Mouse (Mus musculus) 3T3-L1 (cell line): Measurements from ENCODE around the gene Prim2.
A peak's percentile ranks its signal among the peaks of the same experiment; 100 is the strongest.

Source experiments
- DNase-seq: peaks from one replicate; pipeline ENCODE4 v3.0.0-alpha.2; 2015; ENCODE audit warnings: low read depth, low spot score

Prim2 gene

DNA sequence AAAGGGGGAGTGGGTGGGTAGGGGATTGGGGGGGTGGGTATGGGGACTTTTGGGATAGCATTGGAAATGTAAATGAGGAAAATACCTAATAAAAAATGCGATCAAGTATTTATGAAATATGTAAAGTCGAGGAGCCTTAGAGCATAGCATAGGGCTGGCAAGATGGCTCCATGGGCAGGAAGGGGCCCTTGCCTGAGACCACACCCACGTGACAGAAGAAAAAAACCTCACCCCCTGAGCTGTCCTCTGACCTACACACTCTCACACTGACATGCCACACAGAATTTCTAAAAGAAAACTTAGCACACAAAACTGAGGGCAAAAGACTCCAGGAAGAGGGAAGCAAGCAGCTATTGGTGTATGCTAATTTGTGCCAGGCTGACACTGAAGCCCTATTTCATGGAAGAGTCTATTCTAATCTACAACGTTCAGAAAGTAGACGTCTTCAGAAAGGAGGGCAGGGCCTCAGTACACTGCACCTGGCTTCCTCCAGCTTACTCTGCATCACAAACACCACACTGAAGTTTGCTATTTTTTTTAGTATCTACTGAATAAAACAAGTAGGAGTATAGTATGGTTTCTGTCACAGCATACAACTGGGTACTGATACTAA, 65.4 kb downstream of the Prim2 start:
- DNase-seq: no peak

DNA sequence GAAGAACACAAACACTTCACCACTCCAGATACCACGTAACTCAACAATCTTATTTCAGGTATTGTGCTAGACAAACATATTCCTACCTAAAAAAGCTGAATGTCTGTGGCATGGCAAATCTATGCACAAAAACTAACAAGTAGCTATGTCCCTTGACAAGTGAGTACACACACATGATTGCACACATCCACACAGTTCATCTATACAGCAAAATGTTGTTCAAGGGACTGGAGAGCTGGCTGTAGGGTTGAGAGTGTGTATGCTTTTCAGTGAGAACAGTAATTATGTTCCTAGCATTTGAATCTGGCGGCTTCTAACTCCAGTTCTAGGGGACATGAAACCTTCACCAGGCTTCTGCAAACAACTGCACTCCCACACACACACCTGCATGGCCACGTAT, 69.9 kb downstream of the Prim2 start:
- no peak for DNase-seq

DNA sequence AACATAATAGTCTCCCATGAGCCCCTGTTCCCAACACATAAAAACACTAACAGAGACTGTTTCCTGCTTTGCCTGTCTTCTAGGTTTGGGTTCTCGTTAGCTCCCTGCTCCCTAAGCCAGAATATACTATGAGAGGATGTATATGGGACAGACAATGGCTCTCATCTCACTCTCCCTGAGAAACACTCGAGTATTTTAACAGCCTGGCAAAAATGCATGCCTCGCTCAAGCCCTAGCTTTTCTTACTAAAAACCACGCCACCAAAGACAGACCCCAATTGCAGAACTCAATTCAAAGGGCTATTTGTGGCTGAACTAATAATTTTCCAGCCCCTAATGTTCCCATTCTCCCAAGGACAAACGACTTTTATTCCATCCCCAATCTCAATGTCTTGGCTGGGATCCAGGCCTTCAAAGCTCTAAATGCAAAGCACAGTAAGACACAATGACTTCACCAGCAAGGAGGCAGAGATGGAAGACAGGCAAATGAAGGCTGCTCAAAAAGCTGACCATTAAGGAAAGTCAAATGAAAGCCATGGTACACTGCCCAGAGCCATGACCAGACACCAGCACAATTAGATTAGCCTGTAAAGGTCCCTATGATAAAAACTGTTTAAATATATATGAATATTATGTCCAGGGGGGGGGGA, 70.5 kb downstream of the Prim2 start:
- DNase-seq: no peak

DNA sequence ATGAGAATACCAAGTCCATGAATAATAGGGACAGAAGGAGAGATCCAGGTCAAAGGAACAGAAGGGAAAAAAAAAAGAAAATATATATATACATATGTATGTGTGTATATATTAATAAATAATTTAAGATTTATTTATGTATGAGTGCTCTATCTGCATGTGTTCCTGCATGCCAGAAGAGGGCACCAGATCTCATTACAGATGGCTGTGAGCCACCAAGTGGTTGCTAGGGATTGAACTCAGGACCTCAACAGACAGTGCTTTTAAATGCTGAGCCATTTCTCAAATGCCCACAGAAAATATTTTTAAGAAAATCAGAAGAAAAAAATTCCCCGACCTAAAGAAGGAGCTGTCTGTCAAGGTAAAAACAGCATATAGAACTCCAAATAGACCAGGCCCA, 72.6 kb downstream of the Prim2 start:
- peak; percentile 18 for DNase-seq

DNA sequence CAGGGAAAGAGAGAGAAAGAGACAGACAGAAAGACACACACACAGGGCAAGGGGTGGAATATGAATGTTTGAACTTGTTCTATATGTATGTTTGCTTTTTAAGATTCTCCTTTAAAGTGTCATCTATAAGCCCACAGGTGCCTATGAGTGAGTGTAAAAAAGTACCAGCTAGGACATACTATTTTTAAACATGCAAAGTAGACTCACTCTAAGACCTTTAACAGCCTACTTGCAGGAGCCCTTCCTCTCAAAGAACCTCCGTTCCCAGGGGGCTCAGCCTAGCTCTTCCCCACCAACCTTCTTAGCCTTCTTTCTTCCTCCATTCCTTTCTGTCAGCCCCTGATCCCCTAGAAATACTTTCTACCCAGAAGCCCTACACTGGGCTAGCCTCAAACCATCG, 73.7 kb downstream of the Prim2 start:
- no peak for DNase-seq

DNA sequence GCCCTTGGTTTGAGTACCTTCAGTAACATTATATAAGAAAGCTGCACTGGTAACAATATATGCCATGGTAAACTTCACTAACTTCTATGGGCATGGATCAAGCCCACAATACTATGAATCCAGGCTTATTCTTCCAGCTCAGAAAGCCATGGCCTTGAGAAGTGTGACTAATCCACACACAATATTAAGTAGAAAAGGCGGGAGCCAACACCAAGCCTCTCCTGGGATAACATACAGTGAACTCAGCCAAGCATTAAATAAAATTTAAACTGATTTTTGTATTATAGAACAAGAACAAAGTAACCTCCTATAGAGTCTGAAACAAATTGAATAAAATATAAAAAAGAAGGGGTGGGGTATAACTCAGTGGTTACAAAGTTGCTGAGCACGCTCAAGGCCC, 74.6 kb downstream of the Prim2 start:
- DNase-seq: no peak

DNA sequence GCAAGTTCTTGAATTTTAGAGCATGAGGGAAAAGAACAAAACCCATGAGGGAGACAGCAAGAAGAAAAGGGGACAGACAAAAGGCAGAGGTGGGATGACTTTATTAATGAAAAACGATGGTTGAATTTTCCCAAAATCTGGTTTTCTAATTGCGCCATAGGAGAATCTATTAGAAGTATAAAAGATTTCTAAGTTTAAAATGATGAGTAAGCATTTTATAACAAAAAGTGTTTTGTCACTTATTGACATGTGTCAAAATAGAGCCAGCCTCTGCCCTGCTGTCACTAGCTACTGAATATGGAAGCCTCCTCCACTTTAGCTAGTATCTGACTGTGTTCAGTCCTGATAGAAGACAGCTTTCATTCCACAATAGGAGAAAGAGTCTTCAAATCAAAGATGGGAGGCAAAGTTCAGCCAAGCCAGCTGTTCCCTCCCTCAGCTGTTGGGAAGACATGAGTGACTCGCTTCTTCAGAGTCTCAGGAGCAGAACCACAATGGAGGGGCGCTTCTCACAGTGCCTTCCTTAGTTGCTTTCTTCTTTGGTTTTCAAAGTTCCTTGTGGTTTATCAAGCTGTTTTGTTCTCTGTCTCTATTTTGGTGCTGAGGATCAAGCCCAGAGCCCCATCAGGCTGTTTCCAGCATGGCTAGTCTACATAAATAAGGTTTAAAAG, 75.7 kb downstream of the Prim2 start:
- DNase-seq: no peak

DNA sequence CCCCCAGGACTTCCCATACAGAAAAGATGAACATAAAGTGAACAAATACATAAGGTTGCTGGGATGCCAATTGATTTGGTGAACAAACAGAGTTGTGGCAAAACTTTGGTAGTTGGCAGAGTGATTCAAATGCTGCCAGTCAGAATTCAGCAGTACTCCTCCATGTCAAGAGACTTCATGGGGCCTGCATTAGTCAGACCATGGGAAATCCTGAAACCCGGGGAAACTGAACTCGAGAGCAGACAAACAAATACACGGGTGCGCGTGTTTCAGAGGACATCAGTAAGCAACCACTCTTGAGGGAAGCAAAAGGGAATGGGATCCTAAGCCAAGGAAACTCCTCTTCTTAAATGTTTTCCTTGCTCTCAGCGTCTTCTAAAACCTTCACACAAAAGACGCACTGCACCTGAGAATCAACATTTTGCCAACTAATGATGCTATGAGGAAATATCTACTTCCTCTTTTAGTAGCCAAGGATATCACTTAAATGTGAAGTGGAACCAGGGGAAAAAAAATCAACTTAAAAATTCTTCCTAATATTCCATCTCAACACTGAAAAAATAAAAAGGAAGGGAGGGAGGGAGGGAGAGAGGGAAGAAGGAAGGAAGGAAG, 77.5 kb downstream of the Prim2 start:
- DNase-seq: no peak

DNA sequence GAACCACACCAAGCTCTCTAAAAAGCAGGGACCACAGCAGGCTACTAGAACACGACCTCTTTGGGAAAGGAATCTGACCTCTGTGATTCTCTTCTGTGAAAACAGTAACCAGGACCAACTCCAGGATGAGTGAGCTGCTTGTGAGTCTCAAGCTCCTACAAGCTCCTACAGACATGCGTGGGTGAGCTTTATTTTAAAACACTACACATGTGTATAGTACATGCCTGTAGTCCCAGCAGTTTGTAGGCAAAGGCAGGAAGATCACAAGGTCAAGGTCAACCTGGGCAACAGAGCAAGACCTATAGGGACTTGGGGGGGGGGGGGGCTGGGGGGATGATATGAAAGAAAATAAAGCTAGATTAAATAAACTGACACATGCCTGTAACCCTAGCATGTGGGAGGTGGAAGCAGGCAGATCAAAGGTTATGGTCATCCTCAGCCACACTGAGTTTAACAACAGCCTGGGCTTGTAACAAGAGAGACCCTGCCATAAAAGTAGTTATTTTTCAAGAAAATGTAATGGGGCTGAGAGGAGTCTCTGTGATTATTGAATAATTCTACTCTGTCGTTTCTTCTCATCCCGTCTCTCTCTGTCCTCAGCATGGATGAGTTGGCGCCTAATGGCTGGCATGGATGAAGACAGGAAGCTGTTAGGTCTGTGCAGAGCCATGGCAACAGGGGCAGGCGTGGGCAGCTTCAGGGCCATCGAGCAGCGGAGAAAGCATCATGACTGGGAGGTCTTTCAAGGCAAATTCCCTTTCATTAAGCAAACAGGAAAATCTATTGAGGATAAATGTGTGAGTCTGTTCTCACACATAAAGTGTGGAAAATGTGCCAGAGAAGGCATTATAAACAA, 78.8 kb downstream of the Prim2 start:
- no peak for DNase-seq

DNA sequence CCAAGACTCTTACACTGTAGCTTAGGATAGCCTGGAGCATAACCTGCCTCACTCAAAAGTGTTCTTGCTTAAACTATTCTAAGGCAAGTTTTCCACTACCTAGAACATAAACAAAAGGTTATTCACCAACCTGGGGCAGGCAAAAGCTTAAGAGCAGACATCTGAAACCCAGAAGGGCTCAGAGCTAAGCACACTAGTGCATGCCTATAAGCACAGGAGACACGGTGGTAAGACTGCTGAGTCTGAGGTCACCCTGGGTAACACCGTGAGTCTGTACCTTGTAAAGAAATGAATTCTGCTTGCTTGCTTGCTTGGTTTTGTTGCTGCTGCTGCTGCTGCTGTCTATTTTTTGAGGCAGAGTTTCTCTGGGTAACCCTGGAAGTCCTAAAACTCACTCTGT, 80.1 kb downstream of the Prim2 start:
- no peak for DNase-seq

DNA sequence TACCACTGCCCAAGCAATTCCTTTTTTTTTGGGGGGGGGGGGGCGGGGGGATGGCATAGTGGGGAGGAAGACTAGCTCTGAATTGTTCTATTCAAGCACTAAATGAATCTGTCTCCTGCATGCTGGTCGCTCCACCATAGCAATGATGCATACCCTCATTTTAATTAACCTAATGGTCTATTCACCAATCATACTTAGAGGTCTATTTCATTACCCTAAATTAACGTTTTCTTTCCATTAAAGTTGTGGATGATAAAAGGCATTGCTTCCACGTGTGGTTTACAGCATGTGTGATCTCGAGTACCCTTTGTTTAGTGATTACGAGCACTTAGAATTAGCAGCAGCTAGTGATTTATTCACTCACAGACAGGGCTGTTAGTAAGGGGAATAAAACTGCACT, 81.0 kb downstream of the Prim2 start:
- DNase-seq: no peak

DNA sequence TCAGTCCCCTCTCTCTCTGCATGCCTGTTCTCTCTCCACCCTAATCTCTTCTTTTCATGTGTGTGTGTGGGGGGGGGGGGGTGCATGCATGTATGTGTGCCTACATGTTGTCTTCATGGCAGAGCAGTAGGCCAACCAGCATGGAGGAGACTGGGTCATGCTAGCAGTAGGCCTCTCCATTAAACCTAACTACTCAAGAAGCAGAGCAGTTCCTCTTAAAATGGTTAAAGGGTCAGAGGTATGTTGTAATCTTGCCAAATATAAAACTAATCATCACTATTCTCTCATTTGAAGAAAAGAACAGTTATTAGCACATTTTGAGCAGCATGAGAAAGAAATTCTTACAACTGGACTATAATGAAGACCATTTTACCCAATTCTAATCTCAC, 85.0 kb downstream of the Prim2 start:
- DNase-seq: no peak

DNA sequence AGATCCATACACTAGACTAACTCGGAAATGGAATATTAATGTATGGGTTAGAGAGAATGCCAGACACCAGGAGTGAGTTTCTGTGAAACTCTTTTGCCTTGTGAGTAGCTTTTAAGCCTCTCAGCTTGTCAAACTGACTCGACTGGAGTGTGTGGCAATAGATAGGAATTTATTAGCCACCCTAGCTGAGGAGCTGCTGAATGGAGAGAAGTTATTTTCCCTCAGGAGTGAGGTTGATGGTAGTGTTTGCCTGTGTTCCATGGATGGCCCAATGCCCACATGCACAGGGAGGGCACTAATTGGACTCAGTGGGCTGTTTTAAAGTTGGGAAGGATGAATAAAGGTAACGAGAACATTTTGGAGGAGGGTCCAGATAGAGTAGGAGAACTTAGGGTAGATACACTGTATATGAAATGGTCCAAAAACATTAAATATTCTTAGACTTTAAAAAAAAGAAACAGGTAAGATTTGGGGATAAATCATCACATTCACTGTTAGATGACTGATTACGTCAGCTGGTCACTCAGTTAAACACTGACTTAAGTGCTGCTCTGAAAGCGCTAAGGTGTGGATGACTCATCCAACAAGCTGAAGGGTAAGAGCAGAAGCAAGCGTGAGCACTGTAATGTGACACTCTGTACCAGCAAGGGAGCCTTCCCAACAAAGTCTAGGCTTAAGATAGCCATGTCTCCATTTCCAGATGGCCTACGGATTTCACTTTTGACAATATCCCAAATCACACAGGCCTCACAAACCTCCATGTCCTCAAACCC, 85.6 kb downstream of the Prim2 start:
- peak; percentile 62 for DNase-seq

DNA sequence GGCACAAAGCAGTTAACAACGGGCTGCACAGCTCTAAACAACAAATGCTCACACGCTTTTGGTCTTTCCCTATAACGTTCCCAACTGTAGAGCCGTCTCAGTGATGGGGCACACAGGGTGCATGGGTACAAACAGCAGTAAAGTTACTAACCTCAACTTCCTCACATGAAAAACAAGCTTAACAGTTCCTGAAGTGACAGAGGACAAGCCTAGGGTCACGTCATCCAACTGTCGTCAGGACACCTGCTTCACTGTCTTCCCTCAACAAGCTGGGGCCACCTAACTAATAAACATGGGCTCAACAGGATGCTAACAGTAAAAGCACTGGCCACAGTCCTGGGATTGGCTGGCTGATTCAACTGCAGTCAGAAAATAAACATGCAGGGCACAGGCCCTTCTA, 91.0 kb downstream of the Prim2 start:
- no peak for DNase-seq

DNA sequence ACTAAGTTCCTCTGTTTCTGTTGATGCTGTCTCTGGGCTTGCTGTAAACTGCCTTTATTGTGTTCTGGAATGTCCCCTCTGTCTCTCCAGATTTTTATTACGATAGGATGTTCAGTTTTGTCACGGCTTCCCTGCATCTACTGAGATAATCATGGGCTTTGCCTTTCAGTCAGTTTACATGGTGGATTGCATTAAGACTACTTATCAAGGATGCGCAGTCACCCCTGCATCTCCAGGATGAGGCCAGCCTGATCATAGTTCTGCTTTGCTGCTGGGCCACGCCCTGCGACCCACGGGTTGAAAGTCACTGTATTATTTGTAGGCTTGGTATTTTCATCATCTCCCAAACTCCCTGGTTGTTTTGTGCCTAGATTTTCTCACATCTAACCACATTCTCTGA, 95.1 kb downstream of the Prim2 start:
- no peak for DNase-seq

DNA sequence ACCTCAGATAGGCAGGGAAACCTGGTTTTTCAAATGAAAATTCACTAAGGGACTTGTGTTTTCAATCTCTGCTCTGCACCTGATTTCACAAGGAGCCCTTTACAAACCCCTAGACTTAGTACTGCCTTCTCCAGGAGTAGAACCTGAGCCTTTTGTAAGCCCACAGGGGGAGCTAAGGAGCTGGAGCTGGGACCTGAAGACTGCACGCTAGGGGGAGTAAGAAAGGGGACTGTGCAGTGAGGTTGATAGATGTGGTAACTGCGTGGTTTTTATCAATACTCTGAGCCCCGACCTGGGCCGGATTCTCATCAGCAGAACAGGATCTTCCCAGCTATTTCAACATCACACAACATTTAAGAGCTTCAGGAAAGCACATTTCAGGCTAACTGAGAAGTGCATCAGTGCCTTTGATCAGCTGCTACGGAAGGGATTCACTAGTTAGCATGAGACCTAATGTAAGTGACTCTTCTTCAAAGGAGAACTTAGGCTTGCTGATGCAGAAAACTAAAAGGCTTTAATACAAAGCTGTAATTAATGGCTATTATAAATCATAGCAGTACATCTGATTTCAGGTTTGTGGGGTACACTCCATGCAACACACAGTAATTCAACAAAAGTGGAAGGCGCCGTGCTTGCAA, 103.7 kb downstream of the Prim2 start:
- DNase-seq: peak; percentile 10

DNA sequence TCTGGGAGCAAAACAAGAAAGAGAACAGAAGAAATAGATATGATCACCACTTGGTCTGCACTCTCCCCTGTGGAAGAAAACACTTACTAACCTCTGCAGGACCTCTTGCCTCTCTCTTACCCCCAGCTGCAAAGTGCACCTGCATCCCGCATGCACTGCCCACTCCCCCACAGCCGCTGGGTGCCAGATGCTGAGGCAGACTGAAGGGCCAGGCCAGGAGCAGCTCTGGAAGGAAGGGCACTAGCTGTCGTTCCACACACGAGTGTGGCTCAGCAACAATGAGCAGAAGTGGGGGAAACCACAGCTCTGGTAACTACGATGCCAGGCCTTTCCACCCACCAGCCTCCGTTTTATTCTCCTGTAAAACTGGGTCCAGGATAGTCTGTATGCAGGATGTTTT, 105.6 kb downstream of the Prim2 start:
- no peak for DNase-seq

DNA sequence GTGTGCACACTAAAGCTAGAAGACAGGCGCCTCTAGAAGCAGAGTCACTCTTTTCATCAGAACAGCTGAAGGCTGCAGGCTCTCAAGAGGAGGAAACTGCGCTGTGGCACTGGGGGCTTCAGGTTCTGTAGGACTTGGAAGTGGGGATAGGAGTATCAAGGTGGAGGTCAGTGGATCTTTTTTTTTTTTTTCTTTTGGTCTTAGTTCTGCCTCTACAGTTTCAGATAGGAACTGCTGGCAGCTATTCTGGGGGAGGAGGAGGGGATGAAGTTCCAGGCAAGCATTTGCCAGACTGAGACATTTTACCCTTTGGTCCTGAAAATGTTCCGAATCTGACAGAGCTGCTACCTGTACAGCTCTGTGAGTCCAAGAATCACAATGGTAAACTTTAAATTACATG, 106.0 kb downstream of the Prim2 start:
- no peak for DNase-seq

DNA sequence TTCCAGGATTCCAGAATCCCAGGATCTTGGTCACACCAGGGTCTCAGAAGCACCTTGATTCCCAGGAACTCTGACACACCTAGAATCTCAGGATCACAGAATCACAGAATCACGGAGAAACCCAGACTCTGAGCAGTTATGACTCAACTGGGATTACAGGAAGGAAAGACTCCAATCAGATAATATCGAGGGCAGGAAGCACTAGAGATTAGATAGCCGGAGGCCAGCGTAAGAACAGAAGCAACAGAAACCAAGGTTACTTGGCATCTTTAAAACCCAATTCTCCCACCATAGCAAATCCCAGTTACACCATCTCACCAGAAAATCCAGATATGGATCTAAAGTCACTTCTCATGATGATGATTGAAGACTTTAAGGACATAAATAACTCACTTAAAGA, 113.0 kb downstream of the Prim2 start:
- no peak for DNase-seq

DNA sequence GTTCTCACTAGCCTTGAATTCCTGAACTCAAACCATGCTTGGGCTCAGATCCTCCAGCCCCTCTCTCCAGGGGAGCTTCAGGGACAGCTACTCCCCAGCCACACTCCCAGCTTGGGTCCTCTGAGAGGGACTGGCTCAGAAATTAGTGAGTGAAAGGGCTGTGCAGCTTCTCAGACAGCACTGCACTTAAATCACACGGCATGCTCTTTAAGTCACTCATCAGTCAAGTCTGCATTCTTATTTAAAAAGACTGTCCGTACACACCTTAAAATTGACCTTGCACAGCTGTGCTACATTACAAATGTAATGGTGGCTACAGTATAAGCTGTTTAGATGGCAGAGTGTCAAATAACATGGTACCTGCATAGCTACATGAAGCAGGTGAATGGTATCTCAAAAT, 114.0 kb downstream of the Prim2 start:
- no peak for DNase-seq

DNA sequence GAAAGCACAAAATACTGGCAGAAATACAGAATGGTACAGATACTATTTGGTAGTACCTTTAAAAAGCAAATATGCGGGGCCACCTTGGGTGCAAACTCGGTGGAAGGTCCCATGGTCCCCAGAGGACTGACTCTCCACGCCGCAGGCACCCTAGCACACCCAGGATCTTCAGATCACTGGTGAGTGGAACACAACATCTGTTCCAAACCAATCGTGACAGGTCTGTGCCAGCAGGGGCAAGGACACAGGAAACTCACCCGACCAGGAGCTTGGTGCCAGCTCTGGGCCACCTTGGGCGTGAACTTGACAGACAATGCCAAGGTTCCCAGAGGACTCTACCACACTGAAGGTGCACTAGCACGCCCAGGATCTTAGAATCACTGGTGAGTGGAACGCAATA, 118.2 kb downstream of the Prim2 start:
- no peak for DNase-seq
